Mouse (Mus musculus) naive thymus-derived CD4-positive, alpha-beta T cell, adult 2 months (primary cell): Measurements from ENCODE around the gene Cdk5r2.
A peak's percentile ranks its signal among the peaks of the same experiment; 100 is the strongest.
"Not testable (repeated sequence)": the region's sequence is repeated elsewhere in the genome, so short reads cannot be mapped to it uniquely, and the experiment has no call there.

Experiments used
- DNase-seq: peaks from one replicate; pipeline ENCODE4 v3.0.0-alpha.2; 2011; ENCODE audit warnings: low read depth

The Cdk5r2 gene

GRCm38 (mm10) chr1:74854306-74855056 lies at the start of gene Cdk5r2:
Cdk5r2 (plus strand) TSS chr1:74854934.
- DNase-seq = peak; percentile 67

- peak; percentile 18 for DNase-seq
Measured at GRCm38 (mm10) chr1:74805340-74805835, 49.3 kb upstream of the Cdk5r2 start.

DNA sequence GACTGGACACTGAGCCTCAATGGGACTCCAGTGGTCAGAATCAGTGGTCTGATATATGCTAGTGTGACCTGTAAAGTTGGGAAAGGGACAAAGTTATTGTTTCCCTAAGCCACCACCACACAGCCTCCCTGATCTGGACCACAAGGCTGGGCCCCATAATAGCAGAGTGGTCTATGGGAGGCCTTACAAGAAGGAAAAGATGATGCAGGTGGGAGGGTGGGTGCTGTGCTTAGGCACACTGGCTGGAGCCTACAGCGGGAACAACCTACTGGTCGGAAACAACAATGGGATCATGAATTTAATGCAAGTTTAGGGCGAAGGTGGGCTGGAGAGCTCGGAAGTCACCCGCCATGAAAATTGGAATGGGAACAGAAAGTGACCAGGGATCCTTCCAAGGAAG lies 48.9 kb upstream of the Cdk5r2 start:
- peak; percentile 22 for DNase-seq

- peak; percentile 87 for DNase-seq
Measured at GRCm38 (mm10) chr1:74806360-74807311, 48.1 kb upstream of the Cdk5r2 start.

DNA sequence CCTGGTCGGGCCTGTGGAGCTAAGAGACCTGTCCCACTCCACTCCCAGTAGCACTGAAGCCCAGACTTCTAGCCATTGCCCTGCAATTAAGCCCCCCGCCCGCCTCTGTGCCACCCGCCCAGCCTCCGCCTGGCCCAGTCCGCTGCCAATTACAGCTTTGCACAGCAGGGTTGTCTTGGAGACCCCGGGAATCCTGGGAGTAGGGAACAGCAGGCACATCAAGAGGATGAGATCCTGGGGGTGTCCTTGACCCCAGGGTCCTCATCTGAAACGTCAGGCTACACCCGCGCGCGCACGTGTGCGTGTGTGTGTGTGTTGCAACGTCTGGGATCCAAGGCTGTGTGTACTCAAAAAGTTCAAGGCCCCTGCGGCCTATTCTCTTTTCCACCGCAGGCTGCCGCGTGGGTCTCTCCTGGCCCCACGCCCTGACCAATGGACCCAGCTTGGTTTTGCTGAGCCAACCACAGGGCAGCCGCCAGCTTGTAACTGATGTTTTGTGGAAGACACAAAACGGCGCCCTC lies 47.1 kb upstream of the Cdk5r2 start:
- no peak for DNase-seq

DNA sequence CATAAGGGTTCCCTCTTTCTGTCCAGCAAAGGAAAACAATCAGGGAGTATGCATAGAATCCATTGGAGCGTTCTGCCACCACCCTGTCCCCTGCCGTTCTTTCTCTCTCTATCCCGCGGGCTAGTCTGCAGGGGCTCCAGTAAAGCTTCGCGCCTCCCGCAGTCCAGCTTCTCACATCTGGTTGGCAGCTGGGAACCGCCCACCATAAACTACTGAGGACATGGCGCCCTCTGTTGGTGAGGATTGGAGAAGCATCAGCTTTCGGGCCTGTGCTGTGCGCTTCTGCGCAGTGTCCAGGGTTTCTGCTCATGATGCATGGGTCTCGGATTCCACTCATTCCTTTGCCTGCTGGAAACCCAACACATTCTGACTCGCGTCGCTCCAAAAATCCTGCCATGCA lies 46.7 kb upstream of the Cdk5r2 start:
- DNase-seq = peak; percentile 94

- DNase-seq = peak; percentile 21
Measured at GRCm38 (mm10) chr1:74809007-74809406, 45.7 kb upstream of the Cdk5r2 start.

DNA sequence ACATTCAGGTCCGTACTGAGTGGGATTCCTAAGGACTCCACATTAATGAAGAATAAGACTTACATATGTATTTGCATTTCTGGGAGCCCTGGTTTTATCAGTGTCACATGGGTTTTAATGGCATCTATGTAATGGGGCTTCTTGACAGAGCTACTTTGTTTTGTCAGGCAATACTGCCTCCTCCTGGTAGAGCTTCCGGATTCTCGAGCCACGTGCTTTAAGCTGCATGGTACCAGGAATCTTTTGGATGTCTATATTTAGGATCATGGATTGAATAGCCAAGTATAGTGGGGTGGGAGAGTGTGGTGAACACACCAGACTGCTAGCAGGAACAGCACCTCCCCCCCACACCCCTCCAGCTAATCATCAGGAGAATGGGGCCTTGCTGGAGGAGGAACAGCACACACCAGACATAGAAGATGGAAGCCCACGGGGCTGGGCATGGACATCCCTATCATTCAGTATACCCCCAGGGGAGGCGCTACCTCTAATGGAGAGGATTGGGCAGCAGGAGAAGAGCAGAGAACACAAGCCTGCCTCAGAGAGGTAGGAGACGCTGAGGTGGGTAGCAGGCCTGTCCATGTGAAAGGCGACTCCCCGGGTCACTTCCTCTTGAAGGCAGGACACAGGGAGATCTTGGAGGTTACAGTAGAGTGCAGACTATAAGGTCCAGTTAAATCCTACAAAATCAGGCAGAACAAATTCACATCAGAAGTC lies 39.6 kb upstream of the Cdk5r2 start:
- DNase-seq = peak; percentile 19

DNA sequence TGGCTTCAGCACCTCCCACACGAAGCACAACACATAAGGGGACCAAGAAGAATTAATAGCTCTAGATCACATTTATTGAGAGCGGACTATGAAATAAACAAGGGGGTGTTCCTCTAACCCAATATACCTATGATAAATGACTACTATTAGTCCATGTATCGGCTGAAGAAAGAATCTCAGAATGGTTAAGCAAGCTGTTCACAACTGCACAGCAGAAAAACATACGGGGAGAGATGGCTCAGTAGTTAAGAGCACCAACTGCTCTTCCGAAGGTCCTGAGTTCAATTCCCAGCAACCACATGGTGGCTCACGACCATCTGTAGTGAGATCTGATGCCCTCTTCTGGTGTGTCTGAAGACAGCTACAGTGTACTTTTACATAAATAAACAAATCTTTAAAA lies 38.8 kb upstream of the Cdk5r2 start:
- DNase-seq = not testable (repeated sequence)

DNA sequence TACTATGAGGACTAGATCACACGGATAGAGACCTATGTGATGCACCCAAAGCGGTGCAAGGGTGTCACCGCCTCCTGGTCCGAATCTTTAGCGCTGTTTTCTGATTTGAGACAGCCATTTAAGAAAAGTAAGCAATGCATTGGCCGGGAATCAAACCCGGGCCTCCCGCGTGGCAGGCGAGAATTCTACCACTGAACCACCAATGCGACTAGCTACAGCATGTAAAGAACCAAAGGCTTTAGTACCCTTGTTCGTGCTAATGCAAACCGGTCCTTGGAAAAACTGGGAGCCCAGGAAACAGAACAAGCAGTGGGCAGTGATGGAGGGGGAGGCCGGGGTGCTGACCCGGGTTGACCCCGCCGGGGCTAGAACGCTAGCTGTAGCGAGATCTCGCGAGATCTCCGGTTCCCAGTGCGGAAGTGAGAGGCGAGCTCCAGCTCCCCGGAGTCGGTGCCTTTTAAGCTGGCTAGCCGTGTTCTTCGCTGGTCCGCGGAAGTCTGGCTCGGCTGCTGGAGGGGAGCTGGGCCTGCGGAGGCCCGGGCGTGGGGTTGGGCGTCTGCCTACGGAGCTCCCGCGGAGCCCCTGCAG lies 38.0 kb upstream of the Cdk5r2 start:
- DNase-seq = peak; percentile 94

- DNase-seq = no peak
Measured at GRCm38 (mm10) chr1:74817219-74817618, 37.5 kb upstream of the Cdk5r2 start.

- DNase-seq = no peak
Measured at GRCm38 (mm10) chr1:74818509-74818908, 36.2 kb upstream of the Cdk5r2 start.

GRCm38 (mm10) chr1:74823598-74823997 lies 31.1 kb upstream of the Cdk5r2 start:
- not testable (repeated sequence) for DNase-seq

DNA sequence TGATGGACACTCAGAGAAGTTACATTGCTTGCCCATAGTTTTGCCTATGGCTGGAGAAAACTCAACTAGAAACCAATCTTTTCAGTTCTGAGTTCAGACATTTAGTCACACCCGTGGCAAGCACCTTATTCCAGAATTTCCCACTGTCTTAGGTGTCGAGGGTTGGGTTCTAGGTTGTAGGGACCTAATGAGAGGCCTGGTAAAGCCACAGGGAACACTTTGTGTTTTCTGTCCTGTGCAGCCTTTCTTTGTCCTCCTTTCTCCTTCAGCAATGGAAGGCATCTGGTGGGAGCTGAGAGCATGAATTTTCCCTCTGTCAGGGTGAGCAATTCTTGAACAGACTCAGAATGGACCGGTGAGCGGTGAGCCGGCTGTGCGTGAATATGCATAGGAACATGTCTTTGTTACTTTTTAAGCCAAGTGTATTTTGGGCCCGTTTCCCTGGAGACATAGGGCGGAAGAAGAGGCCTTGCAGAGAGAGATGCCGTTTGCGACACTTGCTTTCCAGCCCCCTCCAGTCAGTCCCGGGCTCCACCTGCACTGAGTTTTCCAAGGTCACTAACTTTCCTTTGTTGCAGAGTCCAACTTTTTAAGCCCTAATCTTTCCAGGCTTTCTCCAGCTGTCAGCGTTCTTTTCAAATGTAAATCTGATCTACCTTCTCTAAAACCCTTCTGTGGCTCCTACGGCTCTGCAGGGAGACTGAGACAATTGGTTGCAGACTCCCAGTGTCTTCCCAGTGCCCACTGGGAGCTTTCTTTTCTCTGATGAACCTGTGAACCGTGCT lies 30.0 kb upstream of the Cdk5r2 start:
- DNase-seq = no peak

DNA sequence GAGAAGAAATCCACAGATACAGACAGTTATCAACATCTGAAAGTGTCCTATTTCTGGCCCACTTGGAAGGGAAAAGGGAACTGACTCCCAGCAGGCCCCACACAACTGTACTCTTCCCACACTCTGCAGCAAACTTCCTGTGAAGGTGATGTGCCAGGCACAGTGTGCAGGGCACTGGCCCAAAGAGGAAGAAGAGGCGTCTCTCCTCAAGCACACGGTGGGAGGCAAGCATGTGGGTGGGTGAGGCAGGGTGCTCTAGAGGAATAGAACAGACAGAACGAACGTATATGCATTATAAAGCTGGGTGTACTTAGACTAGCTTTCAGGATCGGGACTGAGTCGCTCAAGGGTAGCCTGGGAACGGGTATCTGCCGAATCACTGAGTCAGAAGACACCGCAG lies 24.7 kb upstream of the Cdk5r2 start:
- DNase-seq = no peak

- no peak for DNase-seq
Measured at GRCm38 (mm10) chr1:74833255-74833654, 21.5 kb upstream of the Cdk5r2 start.

DNA sequence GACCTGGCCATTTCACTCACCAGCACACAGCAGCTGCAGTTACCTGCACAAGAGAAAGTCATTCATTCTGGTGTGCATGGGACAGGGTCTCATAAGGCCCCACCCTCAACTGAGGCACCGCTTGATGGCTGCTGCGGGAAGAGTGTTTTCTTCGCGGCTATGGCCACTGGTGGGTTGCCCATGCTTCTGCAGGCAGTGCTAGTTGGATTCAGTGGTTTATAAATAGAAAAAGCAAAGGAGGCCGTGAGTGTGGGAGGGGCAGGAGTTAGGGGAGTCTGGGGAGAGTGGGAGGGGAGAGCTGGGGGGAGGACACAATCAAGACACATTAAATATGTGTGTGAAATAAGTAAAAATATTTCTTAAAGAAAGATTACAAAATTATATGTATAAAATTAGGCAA lies 11.6 kb upstream of the Cdk5r2 start:
- DNase-seq = no peak

DNA sequence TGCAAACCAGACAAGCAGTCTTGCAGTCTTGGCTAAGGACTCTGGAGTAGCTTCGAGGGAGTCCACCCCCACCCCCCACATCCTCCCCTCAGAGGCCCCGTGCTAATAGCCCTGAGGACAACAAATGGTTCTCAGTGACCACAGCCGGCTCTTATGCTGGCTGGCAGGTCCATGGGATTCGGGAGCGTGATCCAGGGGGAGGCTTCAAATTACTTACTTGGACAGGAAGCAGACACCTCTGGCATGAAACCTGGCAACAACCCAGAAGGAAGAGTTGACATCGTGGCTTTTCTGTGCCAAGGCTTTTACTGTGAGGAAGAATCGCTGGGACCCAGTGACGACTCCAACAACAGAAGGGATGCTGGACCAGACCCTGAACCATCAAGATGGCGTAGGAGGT lies 8.4 kb upstream of the Cdk5r2 start:
- DNase-seq = no peak

GRCm38 (mm10) chr1:74848946-74849345 lies 5.8 kb upstream of the Cdk5r2 start:
- no peak for DNase-seq

GRCm38 (mm10) chr1:74850251-74850650 lies 4.5 kb upstream of the Cdk5r2 start:
- no peak for DNase-seq
